Mouse (Mus musculus): ENCODE measurements around the gene Pced1b. TPM values are rescaled to one million over a fixed set of nuclear protein-coding genes. Genes with fewer than 3 reads are reported as not detected.

Gene Pced1b
- polyA plus RNA-seq, 1 experiment from 2014 or later: 10.7 TPM

DNA sequence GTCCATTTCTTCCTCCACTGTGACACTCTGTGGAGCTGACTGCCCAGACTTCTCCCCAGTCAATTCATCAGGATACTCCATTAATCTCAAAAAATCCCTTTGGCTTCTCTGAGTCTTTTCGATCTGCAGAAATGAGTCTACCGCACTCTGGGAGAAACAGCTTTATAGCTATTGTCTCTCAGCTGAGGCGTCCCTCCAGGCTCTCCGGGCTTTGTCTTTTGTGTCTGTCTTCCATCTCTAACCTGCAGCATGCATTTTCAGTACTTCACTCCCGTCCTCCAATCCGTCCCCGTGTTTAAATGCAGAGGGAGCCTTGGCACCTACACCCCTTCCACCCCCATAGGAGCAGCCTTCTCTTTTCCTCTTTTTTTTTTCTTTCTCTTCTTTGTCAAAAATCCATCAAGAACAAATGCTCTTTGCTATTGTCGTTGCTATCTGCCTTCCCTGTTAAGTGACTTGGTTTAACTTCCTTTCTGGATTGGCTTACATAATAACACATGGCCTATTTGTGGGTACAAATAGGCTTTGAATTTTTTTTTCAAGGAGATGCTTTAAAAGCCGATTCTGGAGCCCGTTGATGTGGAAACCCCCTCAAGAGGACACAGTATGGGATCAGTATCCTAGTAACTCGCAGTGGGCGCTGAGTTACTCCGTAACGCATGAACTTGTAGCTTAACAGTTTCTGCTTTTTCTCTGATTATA is 68.0 kb downstream of the Pced1b start:
- in situ Hi-C loops (cut with MboI; ENCODE audit: low pct_unique_long_range_greater_than_20kb): no loop called here
- ATAC-seq (no peak), DNase-seq (ENCODE audit: low read depth, low spot score) (no peak)
- ChIA-PET CTCF (interaction anchor here (1.3 kb wide), 1 partner anchor 12 kb away, joined by 3 read pairs; no protein-coding TSS in a partner anchor), POLR2A (no interaction called here)
- H3K27me3 ChIP-seq: no peaks in the 10 kb centered on the region
- no peak for TF ChIP-seq CTCF (IDR thresholded peaks at IDR 0.05)

DNA sequence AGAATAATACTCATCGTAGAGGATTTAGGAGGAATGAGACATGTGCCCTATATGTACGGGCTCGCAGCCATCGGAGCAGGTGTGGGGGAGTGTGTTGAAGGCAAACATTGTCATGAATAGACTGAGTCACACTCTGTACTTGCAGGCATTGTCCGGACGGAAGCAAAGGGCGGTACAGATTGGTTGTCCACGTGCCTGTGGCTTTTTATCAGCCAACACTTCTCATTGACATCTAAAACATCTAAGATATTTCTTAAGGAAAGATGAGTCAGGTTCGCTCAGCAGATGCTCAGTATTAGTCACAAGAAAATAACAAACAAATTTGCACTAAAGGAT is 68.5 kb downstream of the Pced1b start:
- peak; percentile 73 for ATAC-seq
- in situ Hi-C loops (cut with MboI; ENCODE audit: low pct_unique_long_range_greater_than_20kb): no loop called here
- no peak for TF ChIP-seq CTCF (IDR thresholded peaks at IDR 0.05)
- DNase-seq (ENCODE audit: low read depth, low spot score): peak; percentile 46
- CTCF ChIA-PET: interaction anchor here (1.3 kb wide), 1 partner anchor 11 kb away, joined by 3 read pairs; no protein-coding TSS in a partner anchor
- no peaks in the 10 kb centered on the region for H3K27me3 ChIP-seq
- POLR2A ChIA-PET: no interaction called here

DNA sequence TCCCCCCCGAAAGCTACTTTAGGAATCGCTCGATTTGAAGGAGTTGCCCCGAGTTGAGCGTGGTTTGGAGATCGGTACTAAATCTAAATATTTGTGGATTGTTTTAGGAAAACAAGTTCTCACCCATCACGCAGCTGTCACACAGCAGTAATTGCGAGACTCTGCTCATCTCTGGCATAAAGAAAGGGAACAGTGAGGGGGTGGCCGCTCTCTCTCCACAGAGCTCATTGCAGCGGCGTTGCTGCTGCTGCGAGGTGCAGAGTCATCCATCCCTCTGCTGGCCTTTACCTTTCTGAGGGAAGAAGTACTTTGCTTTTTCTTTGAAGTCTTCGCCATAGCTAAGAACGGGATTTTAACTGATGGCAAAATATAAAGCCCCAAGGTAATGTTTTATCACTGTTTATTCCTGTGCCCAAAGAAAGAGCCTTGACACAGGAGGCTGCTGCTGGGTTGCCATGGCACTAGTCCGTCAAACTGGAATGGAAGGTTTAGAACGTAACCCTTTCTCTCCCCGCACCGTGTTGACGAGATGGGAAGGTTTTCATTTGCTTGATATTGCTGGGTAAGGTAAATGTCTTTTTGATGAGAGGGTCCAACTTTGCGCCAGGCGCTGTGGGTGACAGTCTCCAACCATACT is 71.6 kb downstream of the Pced1b start:
- in situ Hi-C loops (cut with MboI; ENCODE audit: low pct_unique_long_range_greater_than_20kb): no loop called here
- ATAC-seq (no peak), DNase-seq (ENCODE audit: low read depth, low spot score) (no peak)
- no peak for TF ChIP-seq CTCF (IDR thresholded peaks at IDR 0.05)
- ChIA-PET CTCF (interaction anchor here (1.0 to 1.7 kb wide), 2 partner anchors 10 to 97 kb away, joined by 3 read pairs; no protein-coding TSS in a partner anchor), POLR2A (interaction anchor here (0.6 kb wide), 2 partner anchors 44 to 246 kb away, joined by 4 to 8 read pairs; no protein-coding TSS in a partner anchor)
- no peaks in the 10 kb centered on the region for H3K27me3 ChIP-seq

DNA sequence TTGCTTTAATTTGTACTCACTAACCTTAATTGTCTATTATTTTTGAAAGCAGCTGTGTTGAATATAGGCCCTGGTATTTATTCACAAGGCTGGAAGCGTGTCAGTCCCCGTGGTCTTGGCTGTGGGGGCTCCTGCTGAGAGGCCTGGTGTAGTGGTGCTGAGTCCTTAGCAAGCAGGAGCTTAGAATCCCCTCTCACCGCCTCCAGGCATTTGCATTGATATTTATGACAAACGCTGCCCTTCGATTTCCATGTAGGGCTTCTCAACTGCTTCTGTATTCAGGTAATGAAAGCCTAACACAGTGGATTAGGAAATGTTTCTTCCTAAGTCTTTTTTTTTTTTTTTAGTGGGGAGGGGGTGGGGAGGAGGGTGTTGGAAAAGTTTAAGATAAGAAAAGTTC is 75.9 kb downstream of the Pced1b start:
- ChIA-PET CTCF (no interaction called here), POLR2A (no interaction called here)
- no peak for ATAC-seq
- no peak for TF ChIP-seq CTCF (IDR thresholded peaks at IDR 0.05)
- DNase-seq (ENCODE audit: low read depth, low spot score): no peak
- H3K27me3 ChIP-seq: no peaks in the 10 kb centered on the region
- in situ Hi-C loops (cut with MboI; ENCODE audit: low pct_unique_long_range_greater_than_20kb): no loop called here

DNA sequence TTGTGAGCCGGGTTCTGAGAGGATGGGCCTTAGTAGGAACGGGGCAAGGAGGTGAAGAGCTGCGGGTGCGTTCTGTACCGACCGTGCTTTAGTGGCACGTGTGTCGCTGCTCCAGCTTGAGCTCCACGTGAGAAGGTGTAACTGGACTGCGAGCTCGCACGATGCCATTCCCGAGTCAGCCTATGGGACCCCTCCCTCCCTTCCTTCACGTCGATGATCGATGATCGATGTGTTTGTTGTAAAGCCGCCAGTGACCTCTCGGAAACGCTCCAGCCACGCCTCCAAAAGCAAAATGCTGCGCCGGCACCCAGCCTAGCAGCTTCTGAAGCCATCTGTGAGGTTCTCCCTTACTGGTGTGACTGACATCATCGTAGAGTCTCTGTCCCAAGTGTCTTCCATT is 76.6 kb downstream of the Pced1b start:
- POLR2A ChIA-PET: no interaction called here
- in situ Hi-C loops (cut with MboI; ENCODE audit: low pct_unique_long_range_greater_than_20kb): no loop called here
- CTCF ChIA-PET: no interaction called here
- TF ChIP-seq CTCF (IDR thresholded peaks at IDR 0.05): no peak
- ATAC-seq: no peak
- no peaks in the 10 kb centered on the region for H3K27me3 ChIP-seq
- DNase-seq (ENCODE audit: low read depth, low spot score): no peak

DNA sequence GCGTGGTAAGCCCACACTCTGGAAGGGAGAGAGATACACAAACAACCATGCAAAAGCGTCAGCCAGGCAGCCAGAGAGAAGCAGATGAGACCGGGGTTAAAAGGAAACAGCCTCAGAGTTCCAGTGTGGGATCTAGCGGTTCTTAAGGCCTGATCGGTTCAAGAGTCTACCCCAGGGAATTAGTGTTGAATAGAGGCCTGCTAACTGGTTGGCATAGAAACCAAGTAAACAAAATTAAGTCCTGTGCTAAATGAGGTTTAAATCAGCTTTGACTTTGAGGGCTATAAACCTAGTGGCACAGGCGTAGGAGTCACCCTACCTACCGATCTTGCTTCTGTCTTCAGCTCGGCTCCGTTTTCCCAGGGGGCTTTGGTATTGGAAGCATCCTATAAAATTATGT is 77.4 kb downstream of the Pced1b start:
- POLR2A ChIA-PET: no interaction called here
- ATAC-seq: no peak
- in situ Hi-C loops (cut with MboI; ENCODE audit: low pct_unique_long_range_greater_than_20kb): no loop called here
- CTCF ChIA-PET: no interaction called here
- no peak for DNase-seq (ENCODE audit: low read depth, low spot score)
- H3K27me3 ChIP-seq: no peaks in the 10 kb centered on the region
- no peak for TF ChIP-seq CTCF (IDR thresholded peaks at IDR 0.05)

DNA sequence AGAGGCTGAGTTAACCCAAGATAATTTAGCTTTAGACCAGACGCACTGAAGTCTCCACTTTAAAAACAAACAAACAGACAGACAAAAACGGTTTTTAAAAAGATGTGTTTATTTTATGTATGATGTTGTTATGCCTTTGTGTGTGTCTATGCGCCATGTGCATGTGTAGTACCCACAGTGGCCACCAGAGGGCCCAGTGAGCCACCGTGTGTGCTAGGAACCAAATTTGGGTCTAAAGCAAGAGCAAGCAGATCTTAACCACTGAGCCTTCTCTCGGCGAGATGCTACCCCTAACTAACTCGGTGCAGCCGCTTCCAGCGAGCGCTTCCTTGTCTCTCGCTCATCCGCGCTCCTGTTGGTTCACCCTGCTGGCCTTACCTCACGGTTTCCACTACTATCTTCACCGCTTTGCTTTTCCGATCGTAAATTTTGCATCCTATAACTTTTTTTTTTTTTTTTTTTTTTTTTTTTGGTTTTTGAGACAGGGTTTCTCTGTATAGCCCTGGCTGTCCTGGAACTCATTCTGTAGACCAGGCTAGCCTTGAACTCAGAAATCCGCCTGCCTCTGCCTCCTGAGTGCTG is 80.7 kb downstream of the Pced1b start:
- ATAC-seq (no peak), DNase-seq (ENCODE audit: low read depth, low spot score) (no peak)
- peak; percentile 74 for TF ChIP-seq CTCF (IDR thresholded peaks at IDR 0.05)
- in situ Hi-C loops (cut with MboI; ENCODE audit: low pct_unique_long_range_greater_than_20kb): no loop called here
- no peaks in the 10 kb centered on the region for H3K27me3 ChIP-seq
- CTCF ChIA-PET: interaction anchor here (1.2 kb wide), 1 partner anchor 12 kb away, joined by 3 read pairs; no protein-coding TSS in a partner anchor
- POLR2A ChIA-PET: no interaction called here

DNA sequence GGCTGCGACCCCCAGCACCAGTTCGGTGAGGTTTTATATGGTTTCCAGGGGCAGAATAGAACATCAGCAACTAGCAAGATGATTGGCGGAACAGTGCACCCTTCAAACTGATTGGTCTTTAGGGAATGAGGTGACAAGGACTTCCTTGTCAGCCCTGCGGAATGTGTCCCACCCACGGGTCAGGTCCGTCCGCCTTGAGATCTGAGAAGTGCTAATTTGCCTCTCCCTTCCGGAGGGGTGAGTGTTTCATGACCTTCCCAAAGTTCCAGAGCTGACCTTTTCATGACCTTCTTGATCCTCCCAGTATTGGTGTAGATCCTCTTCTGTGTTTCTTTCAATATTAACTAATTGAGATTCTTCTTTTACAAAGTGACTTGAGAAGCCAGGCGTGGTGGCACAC is 85.7 kb downstream of the Pced1b start:
- DNase-seq (ENCODE audit: low read depth, low spot score) (no peak), ATAC-seq (no peak)
- in situ Hi-C loops (cut with MboI; ENCODE audit: low pct_unique_long_range_greater_than_20kb): no loop called here
- TF ChIP-seq CTCF (IDR thresholded peaks at IDR 0.05): no peak
- POLR2A ChIA-PET: no interaction called here
- CTCF ChIA-PET: no interaction called here
- H3K27me3 ChIP-seq: no peaks in the 10 kb centered on the region

DNA sequence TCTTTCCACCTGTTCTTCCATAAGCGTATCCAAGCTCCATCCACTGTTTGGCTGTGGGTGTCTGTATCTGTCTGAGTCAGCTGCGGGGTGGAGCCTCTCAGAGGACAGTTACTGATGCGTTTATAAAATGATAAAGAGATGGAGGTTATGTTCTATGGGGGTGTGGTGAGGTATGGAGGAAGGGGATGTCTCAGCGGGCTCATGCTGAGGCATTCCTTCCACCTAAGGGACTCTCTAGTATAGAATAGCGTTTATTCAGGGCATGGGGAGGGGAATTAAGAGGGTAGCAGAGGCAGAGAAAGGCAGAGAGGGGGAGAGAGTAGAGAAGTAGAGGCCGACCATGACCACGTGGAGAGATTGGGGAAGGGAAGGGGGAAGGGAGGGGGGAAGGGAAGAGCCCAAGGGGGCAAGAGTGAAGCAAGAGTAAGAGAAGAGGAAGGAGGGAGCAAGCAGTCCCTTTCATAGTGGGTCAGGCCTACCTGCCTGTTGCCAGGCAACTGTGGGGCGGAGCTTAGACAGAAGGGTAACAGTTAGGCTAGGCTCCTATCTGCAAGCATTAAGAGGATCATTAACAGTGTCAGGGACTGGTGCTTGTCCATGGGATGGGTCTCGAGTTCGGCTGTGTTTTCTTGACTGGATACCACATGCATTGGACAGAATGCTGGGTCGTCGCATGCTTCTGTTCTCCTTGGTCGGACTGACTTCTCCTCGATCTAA is 90.9 kb downstream of the Pced1b start:
- no peak for DNase-seq (ENCODE audit: low read depth, low spot score)
- TF ChIP-seq CTCF (IDR thresholded peaks at IDR 0.05): no peak
- POLR2A ChIA-PET: no interaction called here

DNA sequence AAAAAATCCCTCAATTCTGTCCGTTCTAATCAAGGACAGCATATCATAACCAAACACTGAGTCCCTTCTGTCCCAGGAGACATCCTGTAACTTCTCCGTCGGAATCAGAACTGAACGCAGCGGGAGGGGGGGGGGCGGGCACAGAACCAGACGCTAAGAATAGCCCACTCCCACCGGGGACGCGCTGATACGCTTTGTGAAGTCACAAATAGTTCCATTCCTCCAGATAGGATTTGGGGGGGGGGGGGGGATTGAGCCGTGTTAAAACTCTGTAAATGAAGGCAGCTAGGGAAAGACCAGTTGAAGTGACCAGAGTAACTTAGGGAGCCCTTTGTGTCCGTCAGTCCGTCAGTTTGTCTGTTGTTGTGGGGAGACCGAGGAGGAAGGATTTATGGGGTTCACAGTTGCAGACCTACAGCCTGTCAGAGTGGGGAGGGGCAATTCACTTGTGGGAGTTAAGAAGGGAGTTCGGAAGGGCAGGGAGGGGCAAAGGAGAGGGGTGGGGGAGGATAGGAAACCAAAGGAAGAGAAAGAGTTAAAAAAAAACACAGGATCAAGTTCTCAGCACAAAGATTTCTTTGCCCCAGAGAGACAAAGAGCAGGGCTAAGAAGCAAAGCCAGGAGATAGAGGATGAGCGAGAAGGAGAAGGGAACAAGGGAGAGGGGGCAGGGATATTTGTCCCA is 91.6 kb downstream of the Pced1b start:
- DNase-seq (ENCODE audit: low read depth, low spot score) (no peak), ATAC-seq (no peak)
- in situ Hi-C loops (cut with MboI; ENCODE audit: low pct_unique_long_range_greater_than_20kb): no loop called here
- TF ChIP-seq CTCF (IDR thresholded peaks at IDR 0.05): no peak
- POLR2A ChIA-PET: no interaction called here
- CTCF ChIA-PET: no interaction called here
- no peaks in the 10 kb centered on the region for H3K27me3 ChIP-seq

More for the DNA sequence above, 90.9 kb downstream of the Pced1b start:
- no peaks in the 10 kb centered on the region for H3K27me3 ChIP-seq
- CTCF ChIA-PET: no interaction called here
- no peak for ATAC-seq
- in situ Hi-C loops (cut with MboI; ENCODE audit: low pct_unique_long_range_greater_than_20kb): no loop called here

All from Patski (cell line).